Mouse (Mus musculus): ENCODE measurements around the gene Tfdp1. TPM values are rescaled to one million over a fixed set of nuclear protein-coding genes. Genes with fewer than 3 reads are reported as not detected.

The Tfdp1 gene
- polyA plus RNA-seq, 1 experiment from 2014 or later, result 124 TPM

DNA sequence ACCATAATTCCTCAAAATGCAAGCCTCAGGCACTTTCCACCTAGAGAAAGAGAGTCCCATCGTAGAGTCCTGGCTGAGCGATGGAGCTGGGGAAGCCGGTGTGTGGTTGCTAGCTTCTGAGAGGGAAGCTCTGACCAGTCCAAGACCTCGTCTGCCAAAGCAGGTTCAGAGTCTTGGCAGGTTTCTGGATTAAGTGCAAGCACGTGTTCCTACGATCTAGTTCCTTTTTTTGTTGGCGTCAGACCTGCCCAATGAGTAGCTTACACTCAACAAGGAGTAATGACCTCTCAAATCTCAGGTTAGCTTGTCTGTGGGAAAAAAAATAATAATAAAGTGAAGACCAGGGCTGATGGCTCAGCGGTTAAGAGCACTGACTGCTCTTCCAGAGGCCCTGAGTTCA, 49.2 kb downstream of the Tfdp1 start:
- H3K9me3 ChIP-seq (replicated peaks), result no peaks in the 10 kb centered on the region
- H3K9ac ChIP-seq, result no peak overlapping the region
- H3K4me3 ChIP-seq (replicated peaks), result no peak overlapping the region
- no peak for DNase-seq
- WGBS (ENCODE audit: insufficient replicate concordance), result 51% methylated on average over 8 of the region's 8 CpGs
- H3K27me3 ChIP-seq, result no peaks in the 10 kb centered on the region
- H3K4me1 ChIP-seq (replicated peaks), result peaks cover 8% of the 10 kb centered on the region
- no peak overlapping the region for H3K27ac ChIP-seq
- no peak for ATAC-seq (ENCODE audit: low read depth)
- no peaks in the 10 kb centered on the region for H3K36me3 ChIP-seq
- no peak overlapping the region for H3K4me2 ChIP-seq

DNA sequence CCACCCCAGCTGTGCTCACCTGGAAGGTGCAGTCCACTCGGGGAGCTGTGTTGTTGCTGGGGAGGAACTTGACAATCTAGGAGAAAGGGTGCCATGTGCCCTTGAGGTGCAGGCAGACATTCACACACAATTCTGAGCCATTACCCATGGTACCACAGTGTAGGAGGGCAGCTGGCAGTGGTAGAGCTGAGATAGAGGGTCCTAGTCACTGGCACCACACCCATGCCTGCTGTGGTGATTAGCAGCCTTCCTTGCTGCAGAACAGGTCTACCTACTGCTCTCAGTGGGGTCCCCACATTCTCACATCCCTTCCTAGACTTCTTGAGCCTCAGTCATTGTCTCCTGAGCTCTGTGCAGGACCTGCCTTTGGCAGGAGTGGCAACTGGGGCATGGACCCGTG, 50.2 kb downstream of the Tfdp1 start:
- 60% methylated on average over 2 of the region's 2 CpGs for WGBS (ENCODE audit: insufficient replicate concordance)
- Histone ChIP-seq H3K4me3 (replicated peaks) (no peak overlapping the region), H3K27ac (no peak overlapping the region), H3K9me3 (replicated peaks) (no peaks in the 10 kb centered on the region), H3K36me3 (no peaks in the 10 kb centered on the region), H3K4me2 (no peak overlapping the region), H3K9ac (no peak overlapping the region), H3K27me3 (no peaks in the 10 kb centered on the region), H3K4me1 (replicated peaks) (peaks cover 8% of the 10 kb centered on the region)
- ATAC-seq (ENCODE audit: low read depth) (peak; percentile 51; the same call in 1 of the 2 replicates), DNase-seq (no peak)

DNA sequence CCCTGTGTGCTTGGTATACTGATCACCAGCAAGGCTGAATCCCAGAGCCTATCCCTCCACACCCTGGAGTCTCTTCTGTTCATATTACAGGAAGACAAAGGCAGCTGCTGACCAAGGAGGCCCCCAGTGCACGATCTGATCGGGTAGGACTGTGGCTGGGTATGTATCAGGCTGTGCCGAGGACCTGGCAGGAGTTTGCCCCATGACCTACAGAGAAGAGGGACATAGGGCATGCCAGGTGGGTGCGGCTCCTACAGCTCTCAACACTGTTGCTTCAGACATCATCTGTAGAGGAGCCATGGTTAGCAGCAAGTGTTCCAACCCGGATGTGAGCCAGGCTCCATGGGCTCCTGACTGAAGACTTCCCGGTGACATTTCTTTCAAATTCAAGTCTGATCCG, 55.3 kb downstream of the Tfdp1 start:
- WGBS (ENCODE audit: insufficient replicate concordance), result 68% methylated on average over 7 of the region's 7 CpGs
- Histone ChIP-seq H3K4me1 (replicated peaks) (peaks cover 2% of the 10 kb centered on the region), H3K27ac (no peak overlapping the region), H3K4me3 (replicated peaks) (no peak overlapping the region), H3K36me3 (no peaks in the 10 kb centered on the region), H3K9me3 (replicated peaks) (no peaks in the 10 kb centered on the region), H3K27me3 (no peaks in the 10 kb centered on the region), H3K9ac (no peak overlapping the region), H3K4me2 (no peak overlapping the region)
- DNase-seq, result no peak
- ATAC-seq (ENCODE audit: low read depth), result no peak

DNA sequence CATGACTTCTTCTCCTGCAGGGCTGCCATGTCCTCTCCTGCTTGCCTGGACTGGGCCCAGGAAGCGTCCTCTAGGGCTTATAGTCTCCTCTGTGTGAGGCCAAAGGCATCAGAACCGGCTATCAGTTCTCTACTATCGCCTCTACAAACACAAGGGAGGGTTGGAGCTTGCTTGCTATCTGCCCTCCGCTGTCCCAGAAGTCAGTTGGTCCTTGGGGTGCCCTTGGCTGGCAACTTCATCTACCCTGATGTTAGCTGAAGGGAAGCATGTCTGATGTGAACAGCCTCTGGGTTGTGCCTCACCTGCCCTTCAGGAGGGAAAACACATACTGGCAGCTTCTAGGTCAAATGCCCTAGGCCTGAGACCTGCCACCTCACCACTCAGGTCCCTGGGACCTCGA, 58.2 kb downstream of the Tfdp1 start, which contains the start of gene Atp4b:
Atp4b (minus strand) TSS at position 101 of the 400 bp plus-strand sequence.
- H3K27me3 ChIP-seq, result no peaks in the 10 kb centered on the region
- H3K4me1 ChIP-seq (replicated peaks), result no peaks in the 10 kb centered on the region
- H3K36me3 ChIP-seq, result no peaks in the 10 kb centered on the region
- 57% methylated on average over 5 of the region's 5 CpGs for WGBS (ENCODE audit: insufficient replicate concordance)
- H3K4me2 ChIP-seq, result no peak within 1 kb of the TSS
- H3K9me3 ChIP-seq (replicated peaks), result no peaks in the 10 kb centered on the region
- H3K4me3 ChIP-seq (replicated peaks), result no peak within 1 kb of the TSS
- no peak within 1 kb of the TSS for H3K9ac ChIP-seq
- H3K27ac ChIP-seq, result no peak within 1 kb of the TSS
- DNase-seq, result no peak
- no peak for ATAC-seq (ENCODE audit: low read depth)

DNA sequence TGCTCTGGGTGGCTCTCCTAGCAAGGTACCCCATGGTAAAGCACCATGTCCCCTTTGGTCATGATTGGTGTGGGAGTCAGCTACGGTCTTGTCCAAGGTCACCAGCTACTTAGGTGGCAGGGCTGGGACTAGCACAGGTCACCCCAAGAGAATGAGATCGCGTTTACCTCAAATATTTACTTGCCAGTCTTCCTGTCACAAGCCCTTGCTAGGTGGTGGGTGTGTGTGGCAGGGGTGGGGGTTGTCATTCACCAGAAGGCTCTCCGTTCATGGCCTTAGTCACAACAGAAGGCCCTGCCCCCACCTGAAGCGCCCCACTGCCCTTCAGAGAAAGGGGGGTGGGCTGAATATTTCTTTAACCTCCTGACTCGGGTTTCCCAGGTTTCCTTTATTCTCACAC, 65.0 kb downstream of the Tfdp1 start:
- ATAC-seq (ENCODE audit: low read depth), result no peak; the same call in 1 of the 2 replicates
- 0 out of 2 replicates have a peak, but pooled peaks cover 3% of the 10 kb centered on the region for H3K27me3 ChIP-seq
- no peaks in the 10 kb centered on the region for H3K36me3 ChIP-seq
- peaks cover 3% of the 10 kb centered on the region; the same call in 1 of the 2 replicates for H3K4me1 ChIP-seq (replicated peaks)
- H3K9me3 ChIP-seq (replicated peaks), result no peaks in the 10 kb centered on the region
- H3K9ac ChIP-seq, result no peak overlapping the region
- no peak for DNase-seq
- H3K4me3 ChIP-seq (replicated peaks), result no peak overlapping the region
- WGBS (ENCODE audit: insufficient replicate concordance), result 55% methylated on average over 6 of the region's 6 CpGs
- H3K27ac ChIP-seq, result no peak overlapping the region
- H3K4me2 ChIP-seq, result no peak overlapping the region

DNA sequence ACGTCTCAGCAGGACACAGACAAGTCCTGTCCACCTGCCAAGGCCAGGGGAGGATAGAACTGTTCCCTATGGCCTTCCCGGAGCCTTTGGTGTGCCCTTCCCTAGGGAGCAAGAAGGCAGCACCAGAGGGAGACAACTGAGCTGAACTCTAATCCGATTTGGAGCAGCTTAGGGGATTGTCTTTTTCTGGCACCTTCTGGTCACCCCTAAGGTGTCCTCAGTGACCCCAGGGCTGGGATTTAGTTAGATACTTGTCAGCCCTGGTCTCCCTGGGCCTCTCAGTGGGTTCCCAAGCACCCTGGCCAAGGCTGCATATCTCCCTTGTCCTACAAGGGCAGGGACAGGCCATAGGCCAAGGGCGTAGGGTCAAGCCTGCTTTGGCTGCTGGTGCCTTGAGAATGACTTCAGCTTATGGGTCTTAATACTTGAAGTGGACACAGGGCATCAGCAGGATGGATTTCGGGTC, 66.1 kb downstream of the Tfdp1 start, which contains the start of gene Grk1:
Grk1 (plus strand) TSS at position 416 of the 466 bp plus-strand sequence.
- Histone ChIP-seq H3K27me3 (0 out of 2 replicates have a peak, but pooled peaks cover 3% of the 10 kb centered on the region), H3K4me2 (no peak within 1 kb of the TSS), H3K4me3 (replicated peaks) (no peak within 1 kb of the TSS), H3K36me3 (no peaks in the 10 kb centered on the region), H3K27ac (no peak within 1 kb of the TSS), H3K9me3 (replicated peaks) (no peaks in the 10 kb centered on the region), H3K9ac (no peak within 1 kb of the TSS), H3K4me1 (replicated peaks) (peaks cover 3% of the 10 kb centered on the region; the same call in 1 of the 2 replicates)
- no peak for DNase-seq
- no peak for ATAC-seq (ENCODE audit: low read depth)
- WGBS (ENCODE audit: insufficient replicate concordance), result 53% methylated on average over 5 of the region's 5 CpGs

DNA sequence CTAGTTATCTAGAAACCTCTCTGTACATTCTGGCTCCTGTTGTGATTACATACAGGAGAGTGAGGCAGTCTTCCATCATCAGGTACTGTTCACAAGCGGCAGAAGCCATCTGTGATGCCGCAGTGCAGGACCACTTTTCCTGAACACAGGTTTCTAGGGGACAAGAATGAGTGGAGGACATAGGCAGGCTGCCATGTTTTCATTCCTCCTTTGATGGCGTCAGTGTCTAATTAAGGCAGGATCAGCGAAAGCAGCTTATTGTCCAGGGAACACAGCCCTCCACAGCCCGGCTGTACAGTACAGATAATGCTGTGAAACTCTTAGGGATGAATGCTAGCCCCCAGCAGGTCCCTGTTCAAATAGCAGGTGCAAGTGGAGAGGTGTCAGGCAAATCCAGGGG, 67.5 kb downstream of the Tfdp1 start:
- 78% methylated on average over 5 of the region's 5 CpGs for WGBS (ENCODE audit: insufficient replicate concordance)
- ATAC-seq (ENCODE audit: low read depth), result no peak
- no peak for DNase-seq

DNA sequence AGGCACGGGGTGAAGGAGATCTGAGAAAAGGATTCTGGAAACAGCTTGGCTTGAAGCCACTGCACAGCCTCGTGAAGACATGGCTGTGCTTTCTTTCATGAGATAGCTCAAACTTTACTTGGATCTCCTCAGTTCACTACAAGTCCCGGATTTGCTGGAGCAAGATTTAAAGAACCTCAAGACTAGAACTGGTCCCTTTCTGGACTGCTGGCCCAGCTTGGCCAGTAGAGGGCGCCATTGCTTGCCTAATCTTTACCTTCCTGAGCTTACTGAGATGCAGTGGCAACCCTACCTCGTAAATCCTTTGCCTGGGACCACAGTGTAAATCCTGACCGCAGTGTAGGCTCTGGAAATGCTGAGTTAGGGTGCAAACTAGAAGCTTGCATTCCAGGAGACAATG, 73.0 kb downstream of the Tfdp1 start:
- H3K4me3 ChIP-seq (replicated peaks), result no peak overlapping the region
- H3K4me2 ChIP-seq, result no peak overlapping the region
- H3K27ac ChIP-seq, result no peak overlapping the region
- no peaks in the 10 kb centered on the region for H3K4me1 ChIP-seq (replicated peaks)
- 22% methylated on average over 6 of the region's 6 CpGs for WGBS (ENCODE audit: insufficient replicate concordance)
- H3K36me3 ChIP-seq, result no peaks in the 10 kb centered on the region
- no peak overlapping the region for H3K9ac ChIP-seq
- H3K9me3 ChIP-seq (replicated peaks), result no peaks in the 10 kb centered on the region
- ATAC-seq (ENCODE audit: low read depth) (no peak), DNase-seq (peak; percentile 18)
- 0 out of 2 replicates have a peak, but pooled peaks cover 3% of the 10 kb centered on the region for H3K27me3 ChIP-seq

More for the DNA sequence above, 67.5 kb downstream of the Tfdp1 start:
- H3K27me3 ChIP-seq, result 0 out of 2 replicates have a peak, but pooled peaks cover 3% of the 10 kb centered on the region
- no peak overlapping the region for H3K4me2 ChIP-seq
- H3K27ac ChIP-seq, result no peak overlapping the region
- H3K9me3 ChIP-seq (replicated peaks), result no peaks in the 10 kb centered on the region
- H3K4me1 ChIP-seq (replicated peaks), result peaks cover 3% of the 10 kb centered on the region; the same call in 1 of the 2 replicates
- H3K9ac ChIP-seq, result no peak overlapping the region
- H3K4me3 ChIP-seq (replicated peaks), result no peak overlapping the region
- no peaks in the 10 kb centered on the region for H3K36me3 ChIP-seq

DNA sequence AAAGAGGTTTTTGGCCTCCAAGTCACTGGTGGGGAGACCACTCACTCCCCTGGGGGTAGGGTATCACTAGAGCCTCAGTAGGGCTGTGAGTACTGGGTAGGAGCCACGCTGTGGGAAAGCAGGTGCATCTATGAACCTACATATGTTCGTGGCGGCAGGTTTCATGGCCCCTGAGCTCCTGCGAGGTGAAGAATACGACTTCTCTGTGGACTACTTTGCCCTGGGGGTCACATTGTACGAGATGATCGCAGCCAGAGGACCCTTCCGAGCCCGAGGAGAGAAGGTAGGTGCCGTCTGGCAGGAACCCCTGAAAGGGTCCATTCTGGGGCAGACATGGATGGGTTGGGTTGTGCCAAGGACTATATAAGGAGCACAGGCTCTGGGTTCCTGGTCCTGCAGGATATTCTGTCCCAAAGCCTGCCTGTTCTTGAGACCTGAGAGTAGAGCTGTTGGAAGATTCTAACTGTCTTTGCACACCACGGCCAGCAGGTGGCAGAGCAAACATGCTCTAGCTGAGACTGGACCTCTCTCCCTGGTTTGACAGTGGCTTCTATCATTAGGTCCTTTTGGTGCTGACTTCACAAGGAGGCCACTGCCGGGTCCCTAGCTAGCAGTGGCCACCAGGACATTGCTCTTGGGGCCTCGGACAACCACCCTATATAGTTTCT, 74.5 kb downstream of the Tfdp1 start:
- ATAC-seq (ENCODE audit: low read depth) (no peak), DNase-seq (peak; percentile 32)
- Histone ChIP-seq H3K9me3 (replicated peaks) (no peaks in the 10 kb centered on the region), H3K9ac (no peak overlapping the region), H3K27me3 (0 out of 2 replicates have a peak, but pooled peaks cover 3% of the 10 kb centered on the region), H3K27ac (no peak overlapping the region), H3K4me1 (replicated peaks) (no peaks in the 10 kb centered on the region), H3K4me2 (no peak overlapping the region), H3K36me3 (no peaks in the 10 kb centered on the region), H3K4me3 (replicated peaks) (no peak overlapping the region)
- WGBS (ENCODE audit: insufficient replicate concordance), result 45% methylated on average over 13 of the region's 13 CpGs

DNA sequence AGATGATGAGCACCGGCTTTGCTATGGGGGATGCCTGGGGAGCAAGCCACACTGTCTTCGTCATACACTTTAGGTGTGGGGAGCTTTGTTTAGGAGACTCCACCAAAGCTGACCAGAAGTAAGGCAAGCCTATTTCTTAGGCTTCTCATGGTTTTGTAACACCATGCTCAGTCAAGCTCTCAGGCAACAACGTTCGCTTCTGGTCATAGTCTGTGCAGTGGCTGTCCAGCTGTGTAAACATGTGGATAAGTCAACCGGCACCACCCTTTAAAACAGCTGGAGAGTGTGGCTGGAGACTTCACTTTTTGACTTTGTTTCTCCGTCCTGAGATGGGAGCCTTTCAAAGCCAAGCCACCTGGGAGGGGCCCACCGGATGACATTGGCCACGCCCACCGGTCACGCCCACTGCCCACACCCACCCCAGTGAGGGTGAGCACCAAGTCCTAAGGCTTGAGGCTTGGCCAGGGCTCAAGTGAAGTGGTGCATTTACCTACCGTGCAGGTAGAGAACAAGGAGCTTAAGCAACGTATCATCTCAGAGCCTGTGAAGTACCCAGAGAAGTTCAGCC, 75.4 kb downstream of the Tfdp1 start:
- Histone ChIP-seq H3K9me3 (replicated peaks) (no peaks in the 10 kb centered on the region), H3K4me1 (replicated peaks) (no peaks in the 10 kb centered on the region), H3K4me2 (no peak overlapping the region), H3K4me3 (replicated peaks) (no peak overlapping the region), H3K27ac (no peak overlapping the region), H3K9ac (no peak overlapping the region), H3K27me3 (no peaks in the 10 kb centered on the region), H3K36me3 (no peaks in the 10 kb centered on the region)
- ATAC-seq (ENCODE audit: low read depth) (no peak), DNase-seq (no peak)
- whole genome bisulfite sequencing (ENCODE audit: insufficient replicate concordance), result 47% methylated on average over 12 of the region's 12 CpGs

DNA sequence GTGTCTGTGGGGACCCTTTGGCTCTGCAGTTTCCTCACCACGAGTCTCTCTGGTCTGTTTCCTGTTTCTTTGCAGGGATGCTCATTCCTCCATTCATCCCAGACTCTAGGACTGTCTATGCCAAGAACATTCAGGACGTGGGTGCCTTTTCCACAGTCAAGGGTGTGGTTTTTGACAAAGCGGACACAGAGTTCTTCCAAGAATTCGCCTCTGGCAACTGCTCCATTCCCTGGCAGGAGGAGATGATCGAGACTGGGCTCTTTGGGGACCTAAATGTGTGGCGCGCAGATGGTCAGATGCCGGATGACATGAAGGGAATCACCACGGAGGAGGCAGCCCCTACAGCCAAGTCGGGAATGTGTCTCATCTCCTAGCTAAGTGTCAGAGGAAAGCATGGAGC, 77.3 kb downstream of the Tfdp1 start:
- WGBS (ENCODE audit: insufficient replicate concordance), result 58% methylated on average over 10 of the region's 10 CpGs
- Histone ChIP-seq H3K27ac (no peak overlapping the region), H3K4me1 (replicated peaks) (no peaks in the 10 kb centered on the region), H3K9ac (no peak overlapping the region), H3K9me3 (replicated peaks) (no peaks in the 10 kb centered on the region), H3K36me3 (no peaks in the 10 kb centered on the region), H3K27me3 (no peaks in the 10 kb centered on the region), H3K4me2 (no peak overlapping the region), H3K4me3 (replicated peaks) (no peak overlapping the region)
- ATAC-seq (ENCODE audit: low read depth) (no peak), DNase-seq (no peak)
